Mouse (Mus musculus): ENCODE measurements around the gene Pnldc1.

Gene Pnldc1

GRCm38 (mm10) chr17:12857395-12857794 lies 52.6 kb downstream of the Pnldc1 start:
- DNase-seq (ENCODE audit: low spot score): no peak

DNA sequence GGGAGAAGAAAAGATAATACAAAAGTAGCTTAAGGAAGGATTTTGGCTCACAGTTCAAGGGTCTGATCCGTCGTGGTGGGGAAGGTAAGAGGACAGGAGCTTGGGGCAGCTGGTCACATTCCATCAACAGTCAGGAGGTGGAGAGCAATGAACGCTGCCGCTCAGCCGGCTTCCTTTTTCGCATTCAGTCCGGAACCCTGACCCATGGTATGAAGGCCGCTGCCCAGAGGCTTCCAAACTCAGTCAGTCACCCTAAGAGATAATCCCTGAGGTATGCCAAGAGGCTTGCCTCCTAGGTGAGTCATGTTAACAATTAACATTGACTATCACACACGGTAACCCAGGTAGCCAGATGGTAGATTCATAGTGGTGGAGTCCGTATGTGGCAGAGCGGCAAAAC lies 55.6 kb downstream of the Pnldc1 start:
- DNase-seq (ENCODE audit: low spot score): no peak

DNA sequence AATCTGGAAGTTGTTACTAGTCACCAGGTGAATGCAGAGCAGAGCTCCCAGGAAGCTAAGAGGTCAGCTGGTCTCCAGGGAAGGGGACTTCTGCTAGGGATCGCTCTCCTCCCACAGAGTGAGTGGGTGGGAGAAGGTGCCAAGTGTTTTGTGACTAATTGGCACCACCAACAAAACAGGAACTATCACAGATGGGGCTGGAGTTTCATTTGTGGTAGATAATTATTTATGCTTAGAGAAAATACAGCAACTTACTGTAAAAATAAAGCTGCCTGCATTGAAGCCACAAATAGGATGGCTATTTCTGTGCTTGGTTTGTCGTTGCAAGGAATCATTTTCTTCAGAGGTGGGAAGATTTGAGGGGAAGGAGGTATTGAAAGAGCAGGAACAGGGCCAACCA lies 56.2 kb downstream of the Pnldc1 start:
- no peak for DNase-seq (ENCODE audit: low spot score)

GRCm38 (mm10) chr17:12851689-12852088 lies 58.3 kb downstream of the Pnldc1 start:
- DNase-seq (ENCODE audit: low spot score): no peak

DNA sequence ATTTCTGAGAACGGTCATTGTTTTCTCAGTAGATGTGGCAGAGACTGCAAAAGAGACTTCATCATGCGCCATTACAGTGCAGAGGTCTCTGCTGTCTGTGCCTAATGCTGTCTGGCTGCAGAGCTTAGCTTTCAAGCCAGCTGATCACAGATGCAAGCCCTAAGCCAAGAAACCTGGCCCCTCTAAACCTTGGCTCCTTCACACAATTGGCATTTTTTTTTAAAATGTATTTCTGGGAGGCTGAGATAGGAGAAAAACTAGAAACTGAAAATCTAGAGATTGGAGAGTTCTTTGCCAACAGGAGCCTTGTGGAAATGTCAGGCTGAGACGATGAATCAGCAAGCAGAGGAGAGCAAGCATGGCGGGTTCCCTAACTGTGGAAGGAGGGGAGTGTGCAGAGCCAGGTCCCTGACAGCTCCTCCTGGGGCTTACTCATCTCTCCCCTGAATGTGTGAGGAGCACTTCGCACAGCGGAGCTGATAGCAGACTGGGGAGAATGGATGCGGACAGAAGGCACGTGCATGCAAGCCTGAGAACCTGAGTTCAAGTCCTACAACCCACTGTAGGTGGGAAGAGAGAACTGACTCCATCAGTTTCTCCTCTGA lies 60.1 kb downstream of the Pnldc1 start:
- DNase-seq (ENCODE audit: low spot score): no peak

DNA sequence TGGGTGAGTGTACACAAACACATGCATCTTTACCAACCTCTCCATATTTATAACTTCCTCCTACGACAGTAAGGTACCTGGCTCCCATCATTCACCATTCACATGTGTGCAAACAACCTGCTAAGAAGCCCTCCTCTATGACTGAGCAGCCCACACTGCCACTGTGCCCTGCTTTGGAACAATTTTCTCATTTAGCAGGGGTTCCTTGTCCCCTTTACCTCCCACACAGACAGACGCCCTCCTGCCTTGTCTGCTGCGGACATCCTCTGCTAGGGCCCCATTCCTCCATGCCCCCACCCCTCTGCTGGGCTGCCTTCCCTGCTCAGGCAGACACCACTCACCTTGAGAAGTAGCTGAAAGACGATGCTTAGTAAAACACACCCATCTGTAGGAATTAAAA lies 62.3 kb downstream of the Pnldc1 start:
- DNase-seq (ENCODE audit: low spot score): no peak

DNA sequence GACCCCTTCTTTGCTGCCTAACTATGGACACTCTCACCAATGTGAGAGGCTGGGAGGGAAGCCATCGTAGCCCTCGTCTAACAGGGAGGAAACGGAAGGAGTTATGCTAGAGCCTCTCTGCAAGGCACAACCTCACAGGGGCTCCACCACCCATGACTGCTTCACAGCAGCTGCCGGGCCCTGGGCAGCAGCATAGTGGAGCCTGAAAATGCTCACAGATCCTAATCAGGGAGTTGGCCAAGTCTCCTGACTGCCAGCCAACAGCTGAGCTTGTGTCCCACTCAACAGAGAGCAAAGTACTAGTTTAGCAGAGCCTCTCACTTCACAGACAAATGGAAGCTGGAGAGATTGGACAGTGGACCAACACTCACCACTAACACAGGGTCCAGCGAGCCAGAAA lies 63.6 kb downstream of the Pnldc1 start:
- no peak for DNase-seq (ENCODE audit: low spot score)

GRCm38 (mm10) chr17:12845862-12846261 lies 64.2 kb downstream of the Pnldc1 start:
- DNase-seq (ENCODE audit: low spot score): no peak

GRCm38 (mm10) chr17:12844540-12844939 lies 65.5 kb downstream of the Pnldc1 start:
- no peak for DNase-seq (ENCODE audit: low spot score)

DNA sequence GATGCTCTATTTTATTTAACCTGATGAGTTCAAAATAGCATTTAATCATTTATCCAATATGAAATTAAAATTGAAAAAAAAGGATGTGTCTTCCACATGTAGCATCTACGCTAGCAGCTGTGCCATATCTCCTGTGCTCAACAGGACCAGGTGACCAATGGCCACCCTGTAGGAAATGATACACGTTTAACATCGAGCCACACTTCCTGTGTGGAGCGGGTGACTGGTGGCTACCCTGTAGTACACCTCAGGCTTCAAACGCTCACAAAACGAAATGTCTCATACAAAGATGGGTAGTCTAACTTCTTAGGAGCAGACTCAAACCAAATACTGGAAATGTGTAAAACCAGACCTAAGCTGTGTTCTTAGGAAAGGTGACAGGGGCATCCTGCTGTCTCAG lies 66.2 kb downstream of the Pnldc1 start:
- no peak for DNase-seq (ENCODE audit: low spot score)

DNA sequence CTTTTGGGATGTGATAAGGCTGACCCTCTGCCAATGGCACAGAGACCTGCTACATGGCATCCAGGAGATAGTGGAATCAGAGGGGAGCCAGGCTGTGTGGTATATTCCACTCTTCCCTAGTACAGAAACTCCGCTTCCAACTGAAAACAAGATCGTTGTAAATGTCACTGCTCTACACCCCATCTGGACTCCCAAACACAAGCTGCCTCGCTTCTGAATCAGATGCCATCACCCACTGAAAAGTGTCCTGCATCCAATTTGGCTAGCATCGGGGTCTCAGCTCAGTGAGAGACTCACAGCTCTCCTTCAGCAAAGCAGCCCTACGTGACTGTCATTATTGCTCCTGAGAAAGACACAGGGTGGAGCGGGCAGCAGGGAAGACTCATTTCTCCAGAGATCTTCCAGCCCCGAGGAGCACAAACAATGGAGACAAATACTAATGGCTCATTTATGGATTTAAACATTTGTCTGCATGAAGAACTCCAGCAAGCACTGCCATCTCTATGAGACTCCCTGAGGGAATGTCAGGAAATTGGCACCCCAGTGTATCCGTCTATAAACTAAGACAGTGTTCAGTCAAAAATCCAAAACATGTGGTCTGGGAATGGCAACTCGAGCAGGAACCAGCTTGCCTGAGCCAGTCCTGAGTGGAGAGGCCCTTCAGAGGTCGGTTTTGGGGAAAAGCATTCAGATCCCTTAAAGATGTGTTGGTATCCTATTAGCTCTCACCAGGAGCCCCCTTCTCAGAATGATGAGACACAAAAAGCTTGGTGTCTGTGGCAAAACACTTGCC lies 70.4 kb downstream of the Pnldc1 start:
- no peak for DNase-seq (ENCODE audit: low spot score)
